Comparison of ENCODE assay signal across 8 mouse cellular contexts in the genomic region with DNA sequence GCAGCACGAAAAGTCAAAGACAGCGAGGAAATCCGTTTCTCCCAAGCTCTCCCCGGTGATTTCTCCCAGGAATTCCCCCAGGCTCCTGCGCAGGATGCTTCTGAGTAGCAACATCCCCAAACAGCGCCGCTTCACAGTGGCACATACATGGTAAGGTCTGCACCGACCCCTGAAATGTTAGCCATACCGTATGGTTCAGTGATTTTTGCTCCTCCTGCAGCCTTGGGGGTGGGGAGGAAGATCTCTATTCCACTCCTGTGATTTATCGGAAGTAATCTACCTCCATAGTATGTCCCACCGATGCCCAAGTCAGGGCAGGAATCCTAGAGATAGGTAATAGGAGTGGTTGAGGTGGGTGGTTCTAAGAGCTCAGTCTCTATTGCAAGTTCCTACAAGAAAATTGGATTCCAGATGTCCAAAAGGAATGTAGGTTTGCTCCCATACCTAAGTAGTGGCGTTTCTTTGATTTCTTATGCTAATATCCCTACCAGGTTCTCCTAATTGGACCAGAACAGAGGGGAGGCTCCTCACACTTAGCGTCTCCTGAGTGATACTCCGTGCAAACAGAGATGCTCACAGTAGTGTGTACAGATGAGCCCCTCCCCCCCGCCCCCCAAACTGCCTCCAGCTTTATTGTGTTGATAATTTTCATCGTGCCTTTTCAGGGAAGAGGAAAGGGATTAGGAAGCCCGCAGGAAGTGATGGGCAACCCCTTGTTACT.
A peak's percentile ranks its signal among the peaks of the same experiment; 100 is the strongest.
DNase-seq lines count a peak whose midpoint lies in the region; ATAC-seq and TF ChIP-seq lines count a peak whose summit lies in the region.

No protein-coding gene starts in this region.

- peak overlapping the region; percentile 85 for H3K27ac ChIP-seq in kidney, postnatal 0 days
- no peak overlapping the region; the same call in 1 of the 2 replicates for H3K27ac ChIP-seq in bone marrow macrophage, adult 2 months (ENCODE audit: insufficient read depth, low read depth, low read length)
- peak overlapping the region; percentile 66 for H3K27ac ChIP-seq in hindbrain, embryonic 12.5 days
- peak overlapping the region; percentile 52; the same call in 1 of the 2 replicates for H3K27ac ChIP-seq in midbrain, embryonic 11.5 days (ENCODE audit: low read depth, low read length)

- H3K4me3 ChIP-seq in kidney, postnatal 0 days (replicated peaks; ENCODE audit: low read depth, low read length) = peak overlapping the region; percentile 55
- peak overlapping the region; percentile 82 for H3K4me3 ChIP-seq in bone marrow macrophage, adult 2 months (ENCODE audit: insufficient read depth, low read length)
- H3K4me3 ChIP-seq in hindbrain, embryonic 12.5 days = peak overlapping the region; percentile 48
- peak overlapping the region; percentile 37 for H3K4me3 ChIP-seq in midbrain, embryonic 11.5 days (ENCODE audit: low read depth, low read length)

- under 1% methylated on average over 17 of the region's 17 CpGs for WGBS in kidney, postnatal 0 days
- under 1% methylated on average over 17 of the region's 17 CpGs for WGBS in hindbrain, embryonic 12.5 days
- WGBS in midbrain, embryonic 11.5 days = under 1% methylated on average over 17 of the region's 17 CpGs

- no peak for TF ChIP-seq CTCF in kidney, postnatal 0 days (IDR thresholded peaks at IDR 0.05; ENCODE audit: low read depth)
- TF ChIP-seq CTCF in bone marrow macrophage, adult 2 months (IDR thresholded peaks at IDR 0.05; ENCODE audit: low read depth, low read length) = no peak

- no peak for TF ChIP-seq POLR2A in bone marrow macrophage, adult 2 months (IDR thresholded peaks at IDR 0.05; ENCODE audit: borderline replicate concordance, low read depth, low read length)

- no peaks in the 10 kb centered on the region for H3K36me3 ChIP-seq in kidney, postnatal 0 days (ENCODE audit: insufficient read depth, low read length)
- no peaks in the 10 kb centered on the region for H3K36me3 ChIP-seq in hindbrain, embryonic 12.5 days
- no peaks in the 10 kb centered on the region for H3K36me3 ChIP-seq in midbrain, embryonic 11.5 days (ENCODE audit: control insufficient read depth, insufficient read depth, low read length)

- H3K9me3 ChIP-seq in kidney, postnatal 0 days (replicated peaks; ENCODE audit: low read length) = no peaks in the 10 kb centered on the region
- no peaks in the 10 kb centered on the region for H3K9me3 ChIP-seq in hindbrain, embryonic 12.5 days (replicated peaks)
- H3K9me3 ChIP-seq in midbrain, embryonic 11.5 days (ENCODE audit: control insufficient read depth, low read length) = no peaks in the 10 kb centered on the region

- no peaks in the 10 kb centered on the region for H3K27me3 ChIP-seq in kidney, postnatal 0 days (ENCODE audit: insufficient read depth, low read length)
- H3K27me3 ChIP-seq in hindbrain, embryonic 12.5 days = no peaks in the 10 kb centered on the region
- H3K27me3 ChIP-seq in midbrain, embryonic 11.5 days (ENCODE audit: control insufficient read depth, insufficient read depth, low read length) = no peaks in the 10 kb centered on the region

- H3K4me1 ChIP-seq in kidney, postnatal 0 days (replicated peaks; ENCODE audit: insufficient read depth, low read length) = 0 out of 2 replicates have a peak, but pooled peaks cover 5% of the 10 kb centered on the region
- H3K4me1 ChIP-seq in bone marrow macrophage, adult 2 months (ENCODE audit: control insufficient read depth, insufficient read depth, low read length) = peaks cover 17% of the 10 kb centered on the region
- peaks cover 12% of the 10 kb centered on the region; the same call in 1 of the 2 replicates for H3K4me1 ChIP-seq in hindbrain, embryonic 12.5 days
- peaks cover 12% of the 10 kb centered on the region for H3K4me1 ChIP-seq in midbrain, embryonic 11.5 days (ENCODE audit: control insufficient read depth, insufficient read depth, low read length)

- DNase-seq in kidney, postnatal 0 days (ENCODE audit: low spot score) = peak; percentile 36
- DNase-seq in kidney, postnatal 25 days = no peak
- DNase-seq in midbrain, embryonic 11.5 days (ENCODE audit: low spot score, missing footprints) = peak; percentile 95
- no peak for DNase-seq in cerebellum, postnatal 36 days
- DNase-seq in spleen, postnatal 4 days (ENCODE audit: low spot score in 2 of 2) = no peak
- DNase-seq in gastrocnemius, adult 18-20 months (ENCODE audit: low spot score) = no peak

- H3K4me2 ChIP-seq in kidney, postnatal 0 days (ENCODE audit: low read length) = peak overlapping the region; percentile 85
- H3K4me2 ChIP-seq in hindbrain, embryonic 12.5 days (replicated peaks) = peak overlapping the region; percentile 70
- peak overlapping the region; percentile 73 for H3K4me2 ChIP-seq in midbrain, embryonic 11.5 days

- peak; percentile 64 for ATAC-seq in kidney, postnatal 0 days (replicated peaks; ENCODE audit: low FRiP score, low read depth)
- peak; percentile 75 for ATAC-seq in hindbrain, embryonic 12.5 days (ENCODE audit: low FRiP score)
- ATAC-seq in midbrain, embryonic 11.5 days (ENCODE audit: low FRiP score) = peak; percentile 73

- H3K9ac ChIP-seq in kidney, postnatal 0 days (ENCODE audit: low read depth, low read length) = peak overlapping the region; percentile 68
- peak overlapping the region; percentile 53 for H3K9ac ChIP-seq in hindbrain, embryonic 12.5 days
- H3K9ac ChIP-seq in midbrain, embryonic 11.5 days (ENCODE audit: low read length) = peak overlapping the region; percentile 46

Comparison
In these comparisons a context has a peak if more than half of its experiments do, and no peak if none do; other contexts are left out.
1. DNase-seq: peak in kidney, postnatal 0 days (single experiment) and midbrain, embryonic 11.5 days (single experiment); none in kidney, postnatal 25 days (0 of 2), cerebellum, postnatal 36 days (0 of 2), spleen, postnatal 4 days (0 of 2) and gastrocnemius, adult 18-20 months (single experiment).
2. Peak in every context shown above with its lines, with median percentiles within 50 percentile points of each other: ATAC-seq, H3K4me2 ChIP-seq, H3K4me3 ChIP-seq and H3K9ac ChIP-seq.